Mouse (Mus musculus) thymus, adult 18-20 months (tissue): ENCODE results near the gene Mapk8ip3.
A peak's percentile ranks its signal among the peaks of the same experiment; 100 is the strongest.
"Not testable (repeated sequence)": the region's sequence is repeated elsewhere in the genome, so short reads cannot be mapped to it uniquely, and the experiment has no call there.

ENCODE experiments used
- DNase-seq, 2 experiments: peaks; one replicate each; pipeline ENCODE4 v3.0.0; 2022; ENCODE audit warnings: mixed read lengths in 2 of 2

The Mapk8ip3 gene

DNA sequence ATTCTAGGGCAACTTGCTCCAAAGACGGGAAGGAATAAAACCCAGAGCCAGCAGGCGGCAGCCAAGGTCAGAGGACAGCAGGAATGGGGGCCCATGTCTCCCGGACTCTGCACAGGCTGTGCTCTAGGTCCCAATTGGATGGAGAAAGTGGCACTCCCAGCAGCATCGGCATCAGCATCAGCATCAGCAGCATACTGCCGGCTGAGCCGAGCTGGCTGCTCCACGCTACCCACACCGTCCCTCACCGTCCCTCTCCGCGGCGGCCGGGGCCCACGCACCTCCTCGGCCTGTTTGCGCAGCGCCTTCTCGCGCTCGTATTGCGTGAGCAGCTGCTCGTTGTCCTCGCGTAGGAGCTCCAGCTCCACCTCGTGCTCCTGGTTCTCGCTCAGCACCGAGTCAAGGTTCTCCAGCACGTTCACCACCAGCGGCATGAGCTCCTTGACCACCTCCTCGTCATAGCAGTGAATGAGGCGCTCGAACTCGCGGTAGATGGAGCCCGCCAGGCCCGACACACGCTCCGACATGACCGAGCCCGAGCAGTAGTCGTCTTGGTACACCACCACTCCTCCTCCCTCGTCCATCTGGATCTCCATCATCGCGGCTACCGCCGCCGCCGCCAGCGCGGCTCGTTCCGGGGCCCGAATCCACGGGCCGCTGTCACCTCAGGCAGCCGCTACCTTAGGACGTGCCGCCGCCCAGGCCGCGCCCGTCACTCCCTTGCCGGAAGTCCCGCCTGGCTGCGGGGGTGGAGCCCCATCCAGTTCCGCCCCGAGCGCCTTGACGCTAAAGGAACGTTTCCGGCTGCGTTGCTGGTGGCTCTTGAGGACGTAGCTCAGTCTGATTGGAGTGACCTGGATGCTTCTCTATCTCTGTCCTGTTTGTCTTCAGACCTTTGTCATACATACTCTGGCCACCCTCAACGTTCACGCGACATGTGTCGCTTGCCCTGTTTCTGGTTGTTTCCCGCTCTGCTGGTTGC is at the start of gene Mapk8ip3:
TSS of gene Mapk8ip3 (minus strand) at position 719 of the 979 bp plus-strand sequence.
- peak; percentile 89 to 91 for DNase-seq

DNA sequence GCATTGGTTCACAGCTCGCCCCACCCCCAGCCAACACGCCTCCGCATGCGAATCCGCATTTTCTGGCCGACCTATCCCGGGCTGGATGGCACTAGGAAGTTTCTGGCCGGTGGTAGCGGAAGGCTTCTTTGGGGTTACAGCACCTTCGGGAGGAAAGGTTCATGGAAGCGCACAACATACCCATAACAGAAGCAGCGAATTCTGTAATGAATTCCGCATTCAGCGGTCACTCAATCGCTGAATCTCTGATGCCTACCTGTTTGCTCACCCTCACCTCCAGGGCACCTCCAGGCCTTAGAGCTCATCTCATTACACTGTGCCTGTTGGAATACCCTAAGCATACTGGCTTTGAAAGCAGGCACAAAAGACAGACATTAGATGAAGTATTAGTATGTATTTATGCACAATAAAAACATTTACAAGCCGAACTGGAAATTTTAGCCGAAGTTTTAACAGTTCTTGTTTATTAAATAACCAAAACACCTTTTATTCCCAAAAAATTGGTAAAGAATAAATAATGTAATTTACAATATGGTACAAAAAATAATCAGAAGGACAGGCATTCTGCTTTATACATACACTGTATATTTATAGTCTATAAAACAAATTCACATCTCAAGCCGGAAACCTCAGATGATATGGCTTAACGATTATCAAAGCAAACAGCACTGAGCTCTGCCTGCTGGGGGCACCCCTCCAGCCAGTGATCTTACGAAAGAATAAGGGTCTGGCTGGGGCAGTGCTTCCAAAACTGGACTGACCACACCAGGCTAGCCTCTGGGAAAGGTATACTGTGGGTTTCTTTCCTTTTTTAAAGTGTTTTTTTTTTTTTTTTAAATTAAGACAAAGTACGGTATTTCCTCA is 24.3 kb upstream of the Mapk8ip3 start:
- DNase-seq, result no peak

DNA sequence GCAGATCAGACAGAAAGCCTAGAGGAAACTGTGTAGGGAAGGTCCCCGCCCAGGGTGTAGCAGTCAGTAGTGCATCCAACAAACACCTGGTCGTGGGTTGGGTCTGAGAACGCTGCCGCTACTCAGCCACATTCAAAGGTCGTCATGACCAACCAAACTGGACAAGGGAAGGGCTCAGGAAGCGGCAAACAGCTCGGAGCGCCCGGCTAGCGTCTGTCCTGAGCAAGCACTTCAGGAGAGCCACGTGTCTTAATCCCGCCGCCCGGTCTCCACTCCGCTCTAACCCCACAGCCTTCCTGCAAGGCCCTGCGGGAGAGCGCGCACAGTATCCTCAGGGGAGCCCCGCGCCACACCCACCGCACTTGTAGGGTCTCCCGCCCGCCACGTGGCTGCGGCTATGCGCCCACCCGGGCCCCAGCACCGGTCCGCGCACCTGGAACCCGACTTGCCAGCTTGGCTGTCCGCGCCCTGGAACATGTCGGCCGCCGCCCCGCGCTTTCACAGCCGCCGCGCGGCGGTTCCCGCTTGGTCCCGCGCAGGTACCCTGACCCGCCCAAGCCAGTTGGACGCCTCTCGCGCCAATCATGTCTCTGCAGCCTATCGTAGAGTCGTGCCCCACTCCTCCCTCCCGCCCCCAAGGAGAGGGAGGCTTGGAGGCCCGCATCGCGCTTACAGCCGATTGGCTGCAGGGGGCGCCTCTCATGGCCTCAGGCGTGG is 23.5 kb upstream of the Mapk8ip3 start, which contains the start of gene Jpt2:
TSS of gene Jpt2 (minus strand) at position 555 of the 717 bp plus-strand sequence.
- DNase-seq, result peak; percentile 94 to 97

DNA sequence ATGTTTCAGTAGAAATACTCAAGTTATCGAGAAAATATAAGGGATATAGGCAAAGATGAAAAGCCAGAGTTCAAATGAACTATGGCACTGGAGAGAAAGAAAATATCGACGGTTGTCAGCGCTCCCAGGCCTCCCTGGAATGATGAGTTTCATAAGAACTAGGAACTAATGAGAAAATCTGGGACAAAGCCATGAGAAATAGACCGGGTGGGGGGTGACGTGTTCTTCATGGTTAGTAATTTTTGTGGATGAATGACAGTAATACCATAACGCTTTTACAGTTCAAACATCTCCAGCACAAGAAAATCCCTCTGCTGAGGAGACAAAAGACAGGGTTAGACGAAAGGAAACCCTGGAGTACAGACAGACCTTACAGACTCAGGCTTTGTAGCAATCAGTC is 22.6 kb upstream of the Mapk8ip3 start:
- DNase-seq, result no peak

DNA sequence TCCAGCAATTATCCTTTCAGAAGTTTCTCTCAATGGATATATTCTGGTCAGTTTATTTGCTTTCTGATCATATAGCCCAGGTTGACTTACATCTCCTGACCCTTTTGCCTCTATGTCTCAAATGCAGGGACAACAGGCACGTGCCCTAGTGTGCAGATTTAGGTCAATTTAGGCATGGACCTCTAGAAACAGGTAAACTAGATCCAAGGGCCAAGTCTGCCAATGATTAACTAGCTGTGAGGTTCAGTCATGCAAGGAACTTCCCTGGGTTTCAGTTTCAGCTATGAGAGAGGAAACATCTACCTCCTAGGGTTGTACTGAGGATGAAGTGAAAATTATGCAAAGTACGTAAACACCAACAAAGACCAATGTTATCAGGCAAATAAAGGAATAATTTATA is 16.5 kb upstream of the Mapk8ip3 start:
- no peak for DNase-seq

DNA sequence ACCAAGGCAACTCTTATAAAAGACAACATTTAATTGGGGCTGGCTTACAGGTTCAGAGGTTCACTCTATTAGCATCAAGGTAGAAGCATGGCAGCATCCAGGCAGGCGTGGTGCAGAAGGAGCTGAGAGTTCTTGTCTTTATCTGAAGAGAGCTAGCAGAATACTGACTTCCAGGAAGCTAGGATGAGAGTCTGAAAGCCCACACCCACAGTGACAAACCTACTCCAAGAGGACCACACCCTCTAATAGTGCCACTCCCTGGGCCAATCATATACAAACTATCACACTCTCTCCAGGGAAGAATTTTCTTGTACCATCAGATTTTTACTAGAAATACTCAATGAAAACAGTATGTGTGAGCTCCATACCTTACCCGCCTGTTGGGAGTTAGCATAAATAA is 13.9 kb upstream of the Mapk8ip3 start:
- no peak for DNase-seq

DNA sequence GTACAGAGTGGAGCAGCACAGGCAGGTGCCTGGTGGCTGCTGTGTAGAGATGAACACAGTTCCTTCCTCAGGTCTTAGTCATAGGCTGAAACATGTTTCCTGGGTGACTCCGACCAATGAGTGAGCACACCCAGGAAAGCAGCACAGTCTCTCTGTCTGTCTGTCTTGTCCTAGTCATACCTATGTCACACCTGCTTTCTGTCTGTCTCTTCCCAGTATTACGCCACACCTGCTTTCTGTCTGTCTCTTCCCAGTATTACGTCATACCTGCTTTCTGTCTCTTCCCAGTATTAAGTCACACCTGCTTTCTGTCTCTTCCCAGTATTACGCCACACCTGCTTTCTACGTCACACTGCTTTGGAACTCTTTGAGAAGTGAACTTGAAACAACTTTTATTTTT is 11.4 kb upstream of the Mapk8ip3 start:
- no peak for DNase-seq

DNA sequence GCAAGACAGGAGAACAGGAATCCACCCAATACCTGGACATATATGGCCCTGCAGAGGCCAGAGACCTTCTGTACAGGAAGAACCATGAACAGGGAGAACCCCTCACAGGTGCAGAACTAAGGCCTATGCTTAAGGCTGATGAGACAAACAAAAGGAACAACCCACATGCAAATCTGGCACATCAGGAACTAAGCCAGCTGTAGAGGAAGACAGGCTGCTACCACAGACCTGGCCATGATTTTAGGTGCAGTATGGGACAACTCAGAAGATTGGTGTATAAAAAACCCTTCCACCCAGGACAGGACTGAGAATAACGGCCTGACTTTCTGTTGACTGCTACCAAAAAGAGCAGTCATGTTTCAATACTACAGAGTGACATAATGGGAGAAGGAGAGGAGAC is 6.8 kb upstream of the Mapk8ip3 start:
- not testable (repeated sequence) for DNase-seq

DNA sequence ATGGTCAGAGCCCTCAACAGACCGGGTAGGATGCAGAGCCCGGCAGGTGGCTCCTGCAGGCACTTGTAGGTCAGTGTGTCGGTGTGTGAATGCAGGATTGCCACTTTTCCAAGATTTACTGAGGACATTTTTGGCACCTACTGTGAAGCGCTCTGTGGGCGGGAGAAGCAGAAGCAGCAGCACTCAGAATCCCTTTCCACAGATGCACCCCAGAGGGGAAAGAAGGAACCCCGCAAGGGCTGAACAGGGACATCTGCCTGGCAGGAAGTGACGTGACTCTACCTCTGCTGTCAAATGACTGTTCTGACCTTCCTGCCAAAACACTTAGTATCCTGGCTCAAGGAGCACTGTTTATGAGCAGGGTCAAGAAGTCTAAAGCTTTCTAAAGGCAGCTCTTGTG is 6.3 kb upstream of the Mapk8ip3 start:
- DNase-seq, result no peak

DNA sequence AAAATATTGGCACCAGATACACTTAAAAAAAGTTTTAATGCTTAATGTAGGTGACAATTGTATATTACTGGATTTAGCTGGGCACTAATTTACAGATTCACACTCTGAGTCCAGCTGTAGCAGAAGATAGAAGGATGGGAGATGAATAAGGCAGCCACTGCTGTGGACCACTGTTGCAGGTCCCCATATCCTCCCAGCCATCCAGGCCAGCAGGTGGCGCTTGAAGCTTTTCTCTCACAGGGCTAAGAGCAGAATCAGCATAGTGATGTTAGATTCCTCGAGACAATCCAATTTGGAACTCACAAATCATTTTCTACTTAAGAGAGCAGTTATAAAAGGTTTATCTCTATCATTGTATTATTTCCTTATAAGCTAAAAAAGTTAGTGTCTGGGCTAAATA is 5.7 kb upstream of the Mapk8ip3 start:
- DNase-seq, result peak; percentile 9 to 12

DNA sequence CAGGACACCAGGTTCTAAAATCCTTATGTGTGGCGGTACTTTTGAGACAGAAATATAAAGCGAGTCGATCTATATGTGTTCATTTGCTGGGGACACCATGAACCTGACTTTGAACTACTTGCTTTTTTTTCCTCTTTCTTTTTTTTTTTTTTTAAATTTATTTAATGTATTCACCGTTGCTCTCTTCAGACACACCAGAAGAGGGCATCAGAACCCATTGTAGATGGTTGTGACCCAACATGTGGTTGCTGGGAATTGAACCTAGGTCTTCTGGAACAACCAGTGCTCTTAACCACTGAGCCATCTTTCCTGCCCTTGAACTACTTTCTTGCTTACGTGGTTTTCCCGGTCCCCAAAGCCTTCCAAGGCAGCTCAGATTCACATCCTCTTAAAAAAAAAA is 489 bp upstream of the Mapk8ip3 start:
- DNase-seq, result no peak

DNA sequence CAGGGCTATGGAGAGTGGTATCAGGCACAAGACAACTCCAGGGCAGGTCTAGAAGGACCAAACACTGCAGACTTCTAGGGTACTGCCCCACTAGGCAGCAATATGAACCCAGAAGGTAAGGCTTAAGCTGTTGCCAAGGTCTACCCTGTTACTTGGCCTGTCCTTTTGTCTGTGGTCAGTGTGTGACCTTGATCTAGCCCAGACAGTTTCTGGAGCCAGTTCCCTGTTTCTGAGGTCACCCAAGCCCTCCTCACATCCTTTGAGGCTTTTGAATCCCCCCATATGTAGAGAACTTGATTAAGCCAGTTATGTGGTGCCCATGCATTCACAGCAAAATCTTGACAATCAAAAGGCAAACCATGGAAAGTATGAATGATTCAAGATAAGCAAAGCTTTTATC is 1.1 kb downstream of the Mapk8ip3 start:
- no peak for DNase-seq

DNA sequence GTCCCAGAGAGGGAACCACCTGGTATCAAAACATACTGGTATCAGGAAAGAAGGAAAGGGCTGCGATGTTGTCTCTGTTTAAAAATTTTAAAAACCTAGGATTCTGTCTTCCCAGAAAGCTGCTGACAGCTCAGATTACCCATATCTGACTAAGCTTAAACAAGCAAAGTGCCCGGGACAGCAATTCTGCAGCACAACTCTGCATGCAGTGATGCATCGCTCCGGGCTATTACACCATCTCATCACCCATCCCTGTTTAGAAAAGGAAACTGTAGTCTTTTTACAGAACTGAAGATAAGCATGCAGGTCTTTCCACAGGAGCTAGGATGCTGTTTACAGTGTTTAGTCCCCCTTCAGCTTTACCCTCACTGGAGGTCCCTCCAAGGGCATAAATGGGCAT is 1.9 kb downstream of the Mapk8ip3 start:
- DNase-seq, result no peak

DNA sequence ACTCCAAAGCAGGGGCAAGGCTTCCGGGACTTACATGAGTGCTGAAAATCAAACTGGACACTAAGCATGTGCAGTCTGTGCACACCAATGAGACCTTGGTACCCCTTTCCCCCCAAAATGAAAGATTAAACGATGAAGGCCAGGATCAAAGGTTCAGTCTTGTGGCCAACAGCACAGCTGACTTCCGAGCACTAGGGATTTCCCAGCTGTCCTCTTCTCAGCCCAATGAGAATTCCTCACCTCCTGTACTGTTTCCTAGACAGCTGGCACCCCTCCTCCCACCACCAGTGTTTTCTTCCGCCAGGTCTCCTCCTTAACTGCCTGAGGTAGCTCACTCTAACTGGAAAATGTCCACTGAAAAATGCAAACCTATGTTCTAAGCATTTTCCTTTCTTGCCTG is 3.6 kb downstream of the Mapk8ip3 start:
- no peak for DNase-seq

DNA sequence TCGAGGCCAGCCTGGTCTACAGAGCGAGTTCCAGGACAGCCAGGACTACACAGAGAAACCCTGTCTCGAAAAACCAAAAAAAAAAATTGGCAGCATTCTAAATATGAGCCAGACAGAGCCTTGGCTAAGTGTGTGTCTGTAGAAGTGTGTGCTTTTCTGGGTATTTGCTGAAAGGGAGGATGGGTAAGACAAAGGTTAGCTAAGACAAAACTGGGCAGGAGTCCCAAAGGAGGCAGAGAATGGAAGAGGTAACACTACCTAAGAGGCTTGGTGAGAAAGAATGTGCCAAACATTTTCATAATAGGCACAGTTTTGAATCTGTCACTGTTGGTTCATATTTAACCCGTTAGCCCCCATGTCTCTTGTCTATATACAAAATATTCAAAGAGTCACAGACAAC is 4.3 kb downstream of the Mapk8ip3 start:
- no peak for DNase-seq

DNA sequence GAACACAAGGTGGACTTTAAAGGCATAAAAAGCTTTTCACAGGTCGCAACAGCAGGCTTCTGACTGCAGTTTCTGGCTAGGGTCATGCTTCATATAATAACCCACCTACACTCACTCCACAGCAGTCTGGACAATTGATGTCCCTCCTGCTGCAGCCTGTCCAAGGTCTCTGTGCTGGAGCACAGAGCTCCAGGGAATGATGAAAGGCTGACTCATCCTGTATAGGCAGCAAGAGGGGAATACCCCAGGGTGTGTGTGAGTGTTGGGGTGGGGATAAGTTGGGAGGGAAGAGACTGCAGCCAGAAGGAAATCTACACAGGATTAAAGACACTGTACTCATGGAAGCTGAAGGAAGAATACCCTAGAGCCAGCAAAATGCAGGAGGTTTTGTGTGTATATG is 7.3 kb downstream of the Mapk8ip3 start:
- no peak for DNase-seq

DNA sequence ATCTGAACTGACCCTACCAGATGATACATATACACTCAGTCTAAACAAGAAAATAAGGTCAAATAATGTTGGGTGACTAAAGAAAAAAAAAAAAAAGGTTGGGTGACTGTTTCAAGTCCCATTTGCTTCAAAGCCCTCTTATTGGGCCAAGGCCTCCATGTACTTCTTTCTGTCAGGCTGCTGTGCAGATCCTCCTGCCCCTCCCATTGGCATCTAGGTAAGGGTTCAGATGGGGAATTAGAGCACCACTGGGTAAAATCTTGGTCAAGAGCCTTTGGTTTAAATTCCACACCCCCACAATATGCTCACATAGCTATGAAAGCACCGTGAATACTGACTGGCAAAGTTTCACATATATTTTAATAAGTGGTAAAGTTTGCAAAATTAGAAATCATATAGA is 13.5 kb downstream of the Mapk8ip3 start:
- no peak for DNase-seq

DNA sequence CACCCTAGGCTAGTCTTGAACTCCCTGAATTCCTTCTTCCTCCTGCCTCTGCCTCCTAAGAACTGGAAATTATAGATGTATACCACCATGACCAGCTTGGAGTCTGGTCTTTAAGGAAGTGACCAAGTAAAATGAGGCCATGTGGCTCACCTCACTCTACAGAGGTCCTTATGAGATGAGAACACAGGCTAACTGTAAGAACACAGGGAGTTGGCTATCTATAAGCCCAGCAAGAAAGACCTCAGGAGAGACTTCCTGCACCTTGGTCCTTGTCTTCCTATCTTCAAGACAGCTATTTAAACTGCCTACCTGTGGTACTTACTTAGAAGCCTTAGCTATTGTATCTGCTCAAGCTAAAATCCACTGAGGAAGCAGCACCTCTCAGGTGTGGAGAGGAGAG is 22.8 kb downstream of the Mapk8ip3 start:
- DNase-seq, result no peak

DNA sequence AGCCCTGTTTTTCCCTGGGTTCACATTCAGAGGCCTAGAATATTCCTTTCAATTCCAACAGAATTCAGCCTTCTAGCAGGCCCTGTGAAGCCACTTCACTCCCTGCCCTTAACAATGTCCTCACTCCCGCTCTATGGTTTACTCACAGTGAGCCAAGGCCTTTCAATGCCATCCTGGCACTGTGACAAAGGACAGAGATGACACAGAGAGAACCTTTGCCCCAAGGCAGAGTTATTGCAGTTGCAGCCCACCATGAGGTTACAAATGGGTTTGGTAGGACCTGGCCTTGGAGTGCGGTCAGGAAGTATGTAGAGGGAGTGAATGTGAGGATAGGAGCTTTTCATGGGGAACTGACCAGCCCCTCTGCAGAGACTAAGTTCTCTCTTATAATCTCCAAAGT is 29.2 kb downstream of the Mapk8ip3 start:
- DNase-seq, result no peak

DNA sequence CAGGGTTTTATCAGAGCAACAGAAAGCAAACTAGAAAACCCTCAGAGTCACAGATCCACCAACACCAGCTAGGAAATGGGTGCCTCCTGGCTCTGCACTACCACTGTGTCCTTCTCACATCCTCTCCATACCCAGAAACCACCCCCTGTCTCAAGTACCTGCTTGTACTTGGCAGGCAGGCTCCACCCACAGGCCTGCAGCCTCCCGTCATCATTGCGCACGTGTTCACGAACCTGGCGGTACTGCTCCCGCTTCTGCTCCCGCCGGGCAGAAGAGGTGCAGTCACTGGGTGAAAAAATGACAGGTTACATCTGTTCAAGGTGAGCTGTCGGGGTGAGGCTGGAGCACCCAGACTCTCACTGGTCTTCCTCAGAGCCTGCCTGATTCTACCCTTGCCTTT is 33.0 kb downstream of the Mapk8ip3 start:
- no peak for DNase-seq

DNA sequence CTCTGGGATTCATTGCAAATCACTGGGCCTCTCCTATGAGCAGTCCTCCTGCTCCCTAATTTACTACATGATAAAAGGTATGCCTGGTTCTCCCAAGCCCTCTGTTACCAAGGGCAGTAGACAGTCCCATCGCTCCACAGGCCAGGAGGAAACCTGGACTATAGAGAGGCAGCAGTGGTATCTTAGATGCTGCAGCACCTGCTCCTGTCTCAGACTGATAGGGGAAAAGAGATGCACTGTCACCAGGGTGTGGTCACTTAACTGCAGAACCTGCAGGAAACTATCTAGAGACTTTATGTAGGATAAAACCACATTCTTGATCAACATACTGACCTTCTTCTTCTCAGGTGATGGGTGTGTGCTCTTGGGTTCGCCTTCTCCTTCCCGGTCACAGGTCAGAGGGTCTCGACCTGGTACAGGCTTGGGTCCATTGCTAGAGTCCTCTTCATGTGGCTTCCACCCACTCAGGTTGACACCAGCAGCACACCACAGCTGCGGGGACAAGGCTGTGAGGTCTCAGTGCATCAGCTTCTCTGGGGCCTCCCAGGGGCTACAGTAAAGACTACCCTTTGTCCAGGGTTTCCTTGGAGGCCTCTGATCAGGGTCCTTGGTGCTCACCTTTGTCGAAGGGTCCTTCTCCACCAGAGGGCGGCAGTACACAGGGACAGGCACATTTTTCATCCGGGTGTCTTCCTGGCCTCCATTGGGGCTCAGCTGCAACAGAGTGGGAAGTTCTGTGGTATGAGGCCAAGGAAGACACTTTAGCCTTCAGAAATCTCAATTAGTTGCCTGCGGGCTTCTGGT is 33.9 kb downstream of the Mapk8ip3 start:
- DNase-seq, result no peak

DNA sequence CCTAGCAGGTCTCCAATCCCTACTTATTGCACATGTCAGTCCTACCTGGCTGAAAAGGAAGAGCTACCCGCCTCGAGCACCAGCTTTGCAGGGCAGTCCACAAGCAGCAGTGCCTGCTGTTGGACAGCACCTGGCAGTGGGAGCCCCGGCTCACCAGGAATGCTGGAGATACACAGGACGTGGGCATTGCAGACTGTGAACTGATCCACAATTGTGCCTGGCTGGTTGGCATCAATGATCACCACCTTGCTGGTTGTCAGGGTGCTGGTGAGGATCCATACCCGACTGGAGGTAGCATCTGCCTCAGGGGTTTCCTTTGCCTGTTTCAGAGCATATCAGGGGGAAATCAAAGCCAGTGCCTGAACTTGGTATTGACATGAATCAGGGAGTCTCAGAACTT is 34.7 kb downstream of the Mapk8ip3 start:
- DNase-seq, result no peak
